Comparison of ENCODE assay signal across 12 mouse cellular contexts in genomic region chr3:36942108-36942507, GRCm38 (mm10).
DNase-seq lines count a peak whose midpoint lies in the region; ATAC-seq and TF ChIP-seq lines count a peak whose summit lies in the region.
"Had no signal": no experiment of that assay in that cellular context is flagged by ENCODE, and none has a peak within 500 bp of the region (broad histone marks: within the 10 kb centered on the region; RNA-seq: fewer than 3 reads in every experiment).

No protein-coding gene starts in this region.

- no peak overlapping the region for H3K9ac ChIP-seq in lung, postnatal 0 days (replicated peaks; ENCODE audit: low read depth)
- H3K9ac ChIP-seq: hindbrain, embryonic 14.5 days had no signal

- H3K27me3 ChIP-seq in lung, postnatal 0 days (replicated peaks; ENCODE audit: insufficient read depth, low read length), result no peaks in the 10 kb centered on the region

- no peaks in the 10 kb centered on the region for H3K9me3 ChIP-seq in lung, postnatal 0 days (ENCODE audit: low read length)

- peak; percentile 14 to 15 for DNase-seq in cerebellum, postnatal 10 days
- DNase-seq in cerebellum, adult 18-20 months, result no peak
- peak; percentile 22 for DNase-seq in layer of hippocampus, adult 11-12 months (ENCODE audit: low spot score)
- DNase-seq in layer of hippocampus, postnatal 36 days, result no peak
- DNase-seq in brain, adult 2 months (ENCODE audit: low read depth, low spot score), result peak; percentile 48
- peak; percentile 91 for DNase-seq in lung, postnatal 0 days (ENCODE audit: low spot score)
- DNase-seq: B cell, adult 2 months; cerebellum, adult 9-11 months had no signal

- peak; percentile 69 for ATAC-seq in lung, postnatal 0 days
- ATAC-seq in megakaryocyte-erythroid progenitor cell, adult 5-6 weeks (replicated peaks; ENCODE audit: low FRiP score, low TSS enrichment, poor library complexity, severe bottlenecking), result no peak
- ATAC-seq in erythroid progenitor cell, adult 5-6 weeks (replicated peaks; ENCODE audit: low FRiP score, poor library complexity, severe bottlenecking), result no peak

- no peak for TF ChIP-seq EP300 in lung, postnatal 0 days (IDR thresholded peaks at IDR 0.05)

- H3K27ac ChIP-seq in lung, postnatal 0 days (ENCODE audit: low read length), result no peak overlapping the region
- H3K27ac ChIP-seq: hindbrain, embryonic 14.5 days; macrophage had no signal

- no peak overlapping the region for H3K4me2 ChIP-seq in lung, postnatal 0 days (replicated peaks; ENCODE audit: low read depth, low read length)
- H3K4me2 ChIP-seq: hindbrain, embryonic 14.5 days had no signal

- H3K4me1 ChIP-seq in lung, postnatal 0 days (ENCODE audit: insufficient read depth, low read depth, low read length), result no peaks in the 10 kb centered on the region

- 40% methylated on average over 6 of the region's 6 CpGs for WGBS in lung, postnatal 0 days

- H3K4me3 ChIP-seq in lung, postnatal 0 days (ENCODE audit: low read depth, low read length), result no peak overlapping the region

- peaks cover 10% of the 10 kb centered on the region; the same call in 1 of the 2 replicates for H3K36me3 ChIP-seq in lung, postnatal 0 days (ENCODE audit: insufficient read depth, low read length)

- TF ChIP-seq CTCF in lung, postnatal 0 days (IDR thresholded peaks at IDR 0.05), result no peak

Comparison
In these comparisons a context has a peak if more than half of its experiments do, and no peak if none do; other contexts are left out.
1. DNase-seq: peak in cerebellum, postnatal 10 days (2 of 2), layer of hippocampus, adult 11-12 months (single experiment), brain, adult 2 months (single experiment) and lung, postnatal 0 days (single experiment); none in cerebellum, adult 18-20 months (0 of 2) and layer of hippocampus, postnatal 36 days (0 of 2).